ENCODE assay signal across 8 mouse cellular contexts in the genomic region with DNA sequence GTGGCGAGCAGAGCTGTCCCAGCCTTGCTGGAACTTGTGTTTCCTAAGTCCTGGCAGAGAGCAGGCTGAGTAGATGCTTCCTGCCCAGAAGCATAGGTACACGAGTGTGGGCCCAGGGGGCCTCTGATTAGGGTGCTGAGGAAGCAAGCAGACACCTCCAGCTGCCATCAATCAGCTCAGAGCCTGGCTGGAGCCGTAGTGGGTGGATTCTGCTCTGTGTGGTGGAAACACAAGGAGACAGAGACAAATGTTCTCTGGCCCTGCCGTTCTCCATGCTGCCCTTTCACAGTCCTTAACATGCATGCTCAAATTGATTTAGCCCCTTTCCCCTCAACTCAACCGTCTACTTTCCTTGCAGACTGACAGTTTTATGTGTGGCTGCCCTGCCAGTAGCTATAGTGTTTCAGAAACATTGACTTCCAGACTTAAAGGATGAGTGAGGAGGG.
DNase-seq lines count a peak whose midpoint lies in the region; ATAC-seq and TF ChIP-seq lines count a peak whose summit lies in the region.

No protein-coding gene starts in this region.

- DNase-seq in adrenal gland, postnatal 10 days = peak; percentile 43
- peak; percentile 76 for DNase-seq in embryo, embryonic 10.5 days (ENCODE audit: low spot score)
- peak; percentile 36 for DNase-seq in heart, postnatal 4 days
- DNase-seq in limb, embryonic 14.5 days (ENCODE audit: low spot score) = peak; percentile 38
- DNase-seq in thymus, postnatal 14 days = peak; percentile 46
- DNase-seq in cerebellum, postnatal 10 days = no peak
- no peak for DNase-seq in right cerebral cortex, adult 18-20 months

- WGBS in limb, embryonic 14.5 days = 13% methylated on average over 5 of the region's 5 CpGs

- peak overlapping the region; percentile 67 for H3K27ac ChIP-seq in limb, embryonic 14.5 days (replicated peaks; ENCODE audit: low read depth, low read length)

- H3K4me2 ChIP-seq in limb, embryonic 14.5 days (replicated peaks; ENCODE audit: low read depth, low read length, severe bottlenecking) = no peak overlapping the region

- no peaks in the 10 kb centered on the region for H3K27me3 ChIP-seq in limb, embryonic 14.5 days (ENCODE audit: control insufficient read depth, insufficient read depth, low read length)

- no peak overlapping the region for H3K4me3 ChIP-seq in limb, embryonic 14.5 days (replicated peaks; ENCODE audit: low read length)

- no peaks in the 10 kb centered on the region for H3K36me3 ChIP-seq in limb, embryonic 14.5 days (ENCODE audit: control insufficient read depth, insufficient read depth, low read length)

- peaks cover 15% of the 10 kb centered on the region for H3K4me1 ChIP-seq in limb, embryonic 14.5 days (ENCODE audit: control insufficient read depth, insufficient read depth, low read length)

- no peak for TF ChIP-seq POLR2A in limb, embryonic 14.5 days (IDR thresholded peaks at IDR 0.05; ENCODE audit: borderline replicate concordance, extremely low read depth, insufficient read depth, insufficient read length)

- no peaks in the 10 kb centered on the region for H3K9me3 ChIP-seq in limb, embryonic 14.5 days (ENCODE audit: control insufficient read depth, low read length)

- ATAC-seq in limb, embryonic 14.5 days (ENCODE audit: low FRiP score, low read depth) = peak; percentile 83
- ATAC-seq in cerebellum, adult (ENCODE audit: insufficient number of reproducible peaks, low FRiP score, low TSS enrichment) = no peak

- H3K9ac ChIP-seq in limb, embryonic 14.5 days (ENCODE audit: low read depth, low read length, severe bottlenecking) = no peak overlapping the region

Comparison
In these comparisons a context has a peak if more than half of its experiments do, and no peak if none do; other contexts are left out.
1. DNase-seq: peak in adrenal gland, postnatal 10 days (single experiment), embryo, embryonic 10.5 days (single experiment), heart, postnatal 4 days (single experiment), limb, embryonic 14.5 days (single experiment) and thymus, postnatal 14 days (single experiment); none in cerebellum, postnatal 10 days (0 of 2) and right cerebral cortex, adult 18-20 months (single experiment).